Mouse (Mus musculus) cerebellum, adult 11-12 months (tissue): ENCODE data around the gene Ucma.
"Not testable (repeated sequence)": the region's sequence is repeated elsewhere in the genome, so short reads cannot be mapped to it uniquely, and the experiment has no call there.

ENCODE experiments used
- DNase-seq: peaks from one replicate; pipeline ENCODE4 v3.0.0; 2022

Gene Ucma

GRCm38 (mm10) chr2:4975807-4976206 is at the start of gene Ucma:
Gene Ucma (plus strand): TSS chr2:4976122.
- peak; percentile 4 for DNase-seq

- DNase-seq = no peak
Observed at GRCm38 (mm10) chr2:4927391-4927790, 48.5 kb upstream of the Ucma start.

GRCm38 (mm10) chr2:4929230-4929629 is 46.7 kb upstream of the Ucma start:
- no peak for DNase-seq

- DNase-seq = no peak
Observed at GRCm38 (mm10) chr2:4934516-4934915, 41.4 kb upstream of the Ucma start.

- no peak for DNase-seq
Observed at GRCm38 (mm10) chr2:4937931-4938330, 38.0 kb upstream of the Ucma start.

- DNase-seq = no peak
Observed at GRCm38 (mm10) chr2:4940861-4941260, 35.1 kb upstream of the Ucma start.

- DNase-seq = not testable (repeated sequence)
Observed at GRCm38 (mm10) chr2:4949691-4950090, 26.2 kb upstream of the Ucma start.

GRCm38 (mm10) chr2:4950986-4951385 is 24.9 kb upstream of the Ucma start:
- no peak for DNase-seq

GRCm38 (mm10) chr2:4954216-4954760 is 21.6 kb upstream of the Ucma start:
- DNase-seq = no peak

GRCm38 (mm10) chr2:4958039-4958438 is 17.9 kb upstream of the Ucma start:
- DNase-seq = no peak

GRCm38 (mm10) chr2:4967806-4968205 is 8.1 kb upstream of the Ucma start:
- no peak for DNase-seq

GRCm38 (mm10) chr2:4969083-4969482 is 6.8 kb upstream of the Ucma start:
- DNase-seq = no peak

GRCm38 (mm10) chr2:4978091-4978490 is 2.2 kb downstream of the Ucma start:
- peak; percentile 9 for DNase-seq

GRCm38 (mm10) chr2:4983987-4984386 is 8.1 kb downstream of the Ucma start:
- DNase-seq = no peak

GRCm38 (mm10) chr2:4985000-4985399 is 9.1 kb downstream of the Ucma start:
- no peak for DNase-seq

- no peak for DNase-seq
Observed at GRCm38 (mm10) chr2:4986798-4987197, 10.9 kb downstream of the Ucma start.

GRCm38 (mm10) chr2:4987388-4988180 is 11.7 kb downstream of the Ucma start:
- no peak for DNase-seq

GRCm38 (mm10) chr2:4988826-4989424 is 13.0 kb downstream of the Ucma start:
- DNase-seq = no peak

- DNase-seq = no peak
Observed at GRCm38 (mm10) chr2:4993584-4993983, 17.7 kb downstream of the Ucma start.

GRCm38 (mm10) chr2:4994436-4994835 is 18.5 kb downstream of the Ucma start:
- no peak for DNase-seq

- no peak for DNase-seq
Observed at GRCm38 (mm10) chr2:4995646-4996045, 19.7 kb downstream of the Ucma start.

GRCm38 (mm10) chr2:4996421-4996824 is 20.5 kb downstream of the Ucma start:
- DNase-seq = no peak

- no peak for DNase-seq
Observed at GRCm38 (mm10) chr2:4998905-4999304, 23.0 kb downstream of the Ucma start.

- no peak for DNase-seq
Observed at GRCm38 (mm10) chr2:5001266-5001665, 25.3 kb downstream of the Ucma start.
